Mouse (Mus musculus): ENCODE data around the gene Manba. TPM values are rescaled to one million over a fixed set of nuclear protein-coding genes. Genes with fewer than 3 reads are reported as not detected.
"Not testable (repeated sequence)": the region's sequence is repeated elsewhere in the genome, so short reads cannot be mapped to it uniquely, and the experiment has no call there.

Gene Manba
- total and polyA plus RNA-seq, 3 experiments: 2.9 to 23.7 (median 19.6) TPM

DNA sequence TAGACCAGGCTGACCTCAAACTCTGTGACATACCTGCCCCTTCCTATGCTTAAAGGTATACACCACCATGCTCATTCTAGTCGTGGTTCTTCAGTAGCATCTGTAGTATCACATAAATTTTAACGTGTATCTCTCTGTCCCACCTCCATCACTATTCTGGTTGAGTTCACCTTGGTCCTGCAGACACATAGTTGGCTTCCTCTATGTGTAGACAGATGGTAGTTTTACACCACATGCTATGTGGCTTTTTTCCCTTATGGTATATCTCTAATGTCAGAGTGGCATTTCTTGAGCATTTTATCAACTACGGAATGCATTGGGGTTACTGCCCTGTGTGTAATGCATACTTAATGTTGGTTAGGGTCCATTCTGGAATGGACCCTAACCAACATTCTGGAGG, 16.3 kb upstream of the Manba start:
- Histone ChIP-seq H3K4me1 (ENCODE audit: insufficient read depth, low read depth, low read length) (no peaks in the 10 kb centered on the region), H3K9me3 (replicated peaks) (no peaks in the 10 kb centered on the region), H3K27me3 (ENCODE audit: insufficient read depth, low read length) (no peaks in the 10 kb centered on the region), H3K4me3 (ENCODE audit: low read depth, low read length) (no peak overlapping the region), H3K36me3 (replicated peaks) (peaks cover 20% of the 10 kb centered on the region)
- ATAC-seq (ENCODE audit: extremely low read depth, insufficient number of reproducible peaks, low FRiP score, poor library complexity, severe bottlenecking) (no peak), DNase-seq (ENCODE audit: low spot score) (no peak)
- TF ChIP-seq CTCF (IDR thresholded peaks at IDR 0.05; ENCODE audit: low read depth, low read length) (no peak), GATA2 (IDR thresholded peaks at IDR 0.05; ENCODE audit: borderline replicate concordance, low read depth, low read length) (no peak), GATA1 (IDR thresholded peaks at IDR 0.05; ENCODE audit: borderline replicate concordance, low read length) (no peak), TAL1 (conservative IDR thresholded peaks at IDR 0.05; ENCODE audit: low read depth, low read length) (no peak), POLR2AphosphoS5 (IDR thresholded peaks at IDR 0.05; ENCODE audit: insufficient replicate concordance, low read depth, low read length) (no peak; the same call in 1 of the 2 replicates)

- H3K36me3 ChIP-seq (replicated peaks): peaks cover 12% of the 10 kb centered on the region
- H3K4me3 ChIP-seq (ENCODE audit: low read depth, low read length): no peak overlapping the region
- no peak for DNase-seq (ENCODE audit: low spot score)
- H3K4me1 ChIP-seq (ENCODE audit: insufficient read depth, low read depth, low read length): no peaks in the 10 kb centered on the region
- 0 out of 2 replicates have a peak, but pooled peaks have one; percentile 19 for ATAC-seq (ENCODE audit: extremely low read depth, insufficient number of reproducible peaks, low FRiP score, poor library complexity, severe bottlenecking)
- peaks cover 4% of the 10 kb centered on the region for H3K27me3 ChIP-seq (ENCODE audit: insufficient read depth, low read length)
- no peak for TF ChIP-seq TAL1 (conservative IDR thresholded peaks at IDR 0.05; ENCODE audit: low read depth, low read length)
- TF ChIP-seq GATA1 (IDR thresholded peaks at IDR 0.05; ENCODE audit: borderline replicate concordance, low read length): no peak
- no peak; the same call in 1 of the 2 replicates for TF ChIP-seq POLR2AphosphoS5 (IDR thresholded peaks at IDR 0.05; ENCODE audit: insufficient replicate concordance, low read depth, low read length)
- no peak for TF ChIP-seq GATA2 (IDR thresholded peaks at IDR 0.05; ENCODE audit: borderline replicate concordance, low read depth, low read length)
- H3K9me3 ChIP-seq (replicated peaks): no peaks in the 10 kb centered on the region
Measured at GRCm38 (mm10) chr3:135469974-135470373, 15.4 kb upstream of the Manba start.

DNA sequence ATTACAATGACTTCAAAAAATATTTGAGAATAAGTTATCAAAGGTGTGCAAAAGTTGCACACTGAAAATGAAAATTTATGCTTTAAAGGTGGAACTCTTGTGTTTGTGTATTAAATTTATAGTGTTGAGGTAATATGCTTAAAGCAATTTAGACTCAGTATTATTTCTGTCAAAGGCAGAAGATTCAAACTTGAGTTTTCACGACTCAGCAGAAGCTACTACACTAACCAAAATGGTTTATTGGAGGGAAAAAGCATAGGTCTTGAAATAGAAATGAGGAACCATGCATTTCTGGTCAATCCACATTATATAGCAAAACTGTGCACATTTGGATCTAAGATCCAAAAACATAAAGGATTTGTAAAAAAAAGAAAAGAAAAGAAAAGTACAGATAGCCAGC, 14.6 kb upstream of the Manba start:
- ATAC-seq (ENCODE audit: extremely low read depth, insufficient number of reproducible peaks, low FRiP score, poor library complexity, severe bottlenecking) (no peak), DNase-seq (ENCODE audit: low spot score) (no peak)
- H3K27me3 ChIP-seq (ENCODE audit: insufficient read depth, low read length): peaks cover 9% of the 10 kb centered on the region
- H3K36me3 ChIP-seq (replicated peaks): peaks cover 12% of the 10 kb centered on the region
- no peaks in the 10 kb centered on the region for H3K9me3 ChIP-seq (replicated peaks)
- H3K4me1 ChIP-seq (ENCODE audit: insufficient read depth, low read depth, low read length): no peaks in the 10 kb centered on the region
- H3K4me3 ChIP-seq (ENCODE audit: low read depth, low read length): no peak overlapping the region
- TF ChIP-seq GATA1 (IDR thresholded peaks at IDR 0.05; ENCODE audit: borderline replicate concordance, low read length) (no peak), POLR2AphosphoS5 (IDR thresholded peaks at IDR 0.05; ENCODE audit: insufficient replicate concordance, low read depth, low read length) (no peak), CTCF (IDR thresholded peaks at IDR 0.05; ENCODE audit: low read depth, low read length) (no peak), TAL1 (conservative IDR thresholded peaks at IDR 0.05; ENCODE audit: low read depth, low read length) (no peak), GATA2 (IDR thresholded peaks at IDR 0.05; ENCODE audit: borderline replicate concordance, low read depth, low read length) (no peak)

GRCm38 (mm10) chr3:135475025-135475424, 10.4 kb upstream of the Manba start:
- Histone ChIP-seq H3K36me3 (replicated peaks) (peaks cover under 1% of the 10 kb centered on the region), H3K4me3 (ENCODE audit: low read depth, low read length) (no peak overlapping the region), H3K4me1 (ENCODE audit: insufficient read depth, low read depth, low read length) (peaks cover 7% of the 10 kb centered on the region; the same call in 1 of the 2 replicates), H3K9me3 (replicated peaks) (no peaks in the 10 kb centered on the region), H3K27me3 (ENCODE audit: insufficient read depth, low read length) (peaks cover 12% of the 10 kb centered on the region)
- TF ChIP-seq GATA1 (IDR thresholded peaks at IDR 0.05; ENCODE audit: borderline replicate concordance, low read length) (no peak), TAL1 (conservative IDR thresholded peaks at IDR 0.05; ENCODE audit: low read depth, low read length) (no peak), GATA2 (IDR thresholded peaks at IDR 0.05; ENCODE audit: borderline replicate concordance, low read depth, low read length) (no peak), POLR2AphosphoS5 (IDR thresholded peaks at IDR 0.05; ENCODE audit: insufficient replicate concordance, low read depth, low read length) (no peak), CTCF (IDR thresholded peaks at IDR 0.05; ENCODE audit: low read depth, low read length) (no peak)
- DNase-seq (ENCODE audit: low spot score) (no peak), ATAC-seq (ENCODE audit: extremely low read depth, insufficient number of reproducible peaks, low FRiP score, poor library complexity, severe bottlenecking) (no peak)

DNA sequence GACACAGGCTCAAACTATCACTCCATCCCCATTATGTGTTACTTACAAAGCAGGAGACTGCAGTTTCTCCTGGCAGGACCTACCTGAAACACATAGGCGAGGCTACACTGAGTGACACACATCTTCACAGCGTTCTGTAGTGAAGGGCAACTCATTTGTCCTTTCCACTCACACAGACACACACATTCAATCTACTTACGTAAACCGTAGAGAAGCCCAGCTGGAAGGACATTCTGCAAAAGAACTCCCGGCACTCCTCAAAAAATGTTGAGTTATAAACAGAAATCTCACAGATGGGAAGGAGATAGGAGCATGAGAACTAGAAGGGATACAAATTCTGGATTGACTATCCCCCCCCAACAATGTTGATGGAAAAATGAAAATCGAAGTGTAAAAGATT, 9.1 kb upstream of the Manba start:
- no peak for ATAC-seq (ENCODE audit: extremely low read depth, insufficient number of reproducible peaks, low FRiP score, poor library complexity, severe bottlenecking)
- Histone ChIP-seq H3K27me3 (ENCODE audit: insufficient read depth, low read length) (peaks cover 16% of the 10 kb centered on the region), H3K4me3 (ENCODE audit: low read depth, low read length) (no peak overlapping the region), H3K9me3 (replicated peaks) (no peaks in the 10 kb centered on the region), H3K4me1 (ENCODE audit: insufficient read depth, low read depth, low read length) (peaks cover 9% of the 10 kb centered on the region; the same call in 1 of the 2 replicates), H3K36me3 (replicated peaks) (no peaks in the 10 kb centered on the region)
- DNase-seq (ENCODE audit: low spot score): no peak
- TF ChIP-seq GATA2 (IDR thresholded peaks at IDR 0.05; ENCODE audit: borderline replicate concordance, low read depth, low read length): no peak
- TF ChIP-seq POLR2AphosphoS5 (IDR thresholded peaks at IDR 0.05; ENCODE audit: insufficient replicate concordance, low read depth, low read length): no peak
- TF ChIP-seq TAL1 (conservative IDR thresholded peaks at IDR 0.05; ENCODE audit: low read depth, low read length): no peak
- TF ChIP-seq GATA1 (IDR thresholded peaks at IDR 0.05; ENCODE audit: borderline replicate concordance, low read length): no peak
- TF ChIP-seq CTCF (IDR thresholded peaks at IDR 0.05; ENCODE audit: low read depth, low read length): no peak

DNA sequence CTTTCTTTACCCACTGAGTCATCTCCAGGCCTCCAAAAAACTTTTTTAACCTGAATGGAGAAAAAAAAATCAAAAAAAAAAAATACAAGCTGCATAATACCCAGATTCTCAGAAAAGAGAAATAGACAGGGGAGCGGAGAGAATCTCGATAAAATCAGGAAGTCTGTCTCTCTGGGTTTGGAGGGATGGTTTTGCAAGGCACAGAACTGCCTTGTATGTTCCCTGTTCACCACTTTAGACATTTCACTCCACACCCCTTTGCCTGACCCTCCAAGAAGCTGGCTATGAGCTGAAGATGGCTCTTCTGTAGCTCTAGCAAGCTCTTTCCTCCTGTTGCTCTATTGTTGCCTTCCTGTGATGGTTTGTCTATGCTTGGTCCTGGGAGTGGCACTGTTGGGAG, 8.4 kb upstream of the Manba start:
- Histone ChIP-seq H3K9me3 (replicated peaks) (no peaks in the 10 kb centered on the region), H3K36me3 (replicated peaks) (no peaks in the 10 kb centered on the region), H3K4me3 (ENCODE audit: low read depth, low read length) (no peak overlapping the region), H3K4me1 (ENCODE audit: insufficient read depth, low read depth, low read length) (peaks cover 9% of the 10 kb centered on the region; the same call in 1 of the 2 replicates), H3K27me3 (ENCODE audit: insufficient read depth, low read length) (peaks cover 16% of the 10 kb centered on the region)
- ATAC-seq (ENCODE audit: extremely low read depth, insufficient number of reproducible peaks, low FRiP score, poor library complexity, severe bottlenecking) (no peak), DNase-seq (ENCODE audit: low spot score) (no peak)
- TF ChIP-seq GATA1 (IDR thresholded peaks at IDR 0.05; ENCODE audit: borderline replicate concordance, low read length): no peak
- no peak for TF ChIP-seq CTCF (IDR thresholded peaks at IDR 0.05; ENCODE audit: low read depth, low read length)
- TF ChIP-seq POLR2AphosphoS5 (IDR thresholded peaks at IDR 0.05; ENCODE audit: insufficient replicate concordance, low read depth, low read length): no peak
- TF ChIP-seq GATA2 (IDR thresholded peaks at IDR 0.05; ENCODE audit: borderline replicate concordance, low read depth, low read length): no peak
- no peak for TF ChIP-seq TAL1 (conservative IDR thresholded peaks at IDR 0.05; ENCODE audit: low read depth, low read length)

GRCm38 (mm10) chr3:135479090-135479489, 6.3 kb upstream of the Manba start:
- H3K4me1 ChIP-seq (ENCODE audit: insufficient read depth, low read depth, low read length): peaks cover 12% of the 10 kb centered on the region; the same call in 1 of the 2 replicates
- not testable (repeated sequence) for H3K4me3 ChIP-seq (ENCODE audit: low read depth, low read length); H3K36me3 ChIP-seq (replicated peaks); H3K9me3 ChIP-seq (replicated peaks); DNase-seq (ENCODE audit: low spot score)
- peak; percentile 22; the same call in 1 of the 2 replicates for ATAC-seq (ENCODE audit: extremely low read depth, insufficient number of reproducible peaks, low FRiP score, poor library complexity, severe bottlenecking)
- peaks cover 16% of the 10 kb centered on the region for H3K27me3 ChIP-seq (ENCODE audit: insufficient read depth, low read length)
